Comparison of ENCODE assay signal across 17 mouse cellular contexts in the genomic region with DNA sequence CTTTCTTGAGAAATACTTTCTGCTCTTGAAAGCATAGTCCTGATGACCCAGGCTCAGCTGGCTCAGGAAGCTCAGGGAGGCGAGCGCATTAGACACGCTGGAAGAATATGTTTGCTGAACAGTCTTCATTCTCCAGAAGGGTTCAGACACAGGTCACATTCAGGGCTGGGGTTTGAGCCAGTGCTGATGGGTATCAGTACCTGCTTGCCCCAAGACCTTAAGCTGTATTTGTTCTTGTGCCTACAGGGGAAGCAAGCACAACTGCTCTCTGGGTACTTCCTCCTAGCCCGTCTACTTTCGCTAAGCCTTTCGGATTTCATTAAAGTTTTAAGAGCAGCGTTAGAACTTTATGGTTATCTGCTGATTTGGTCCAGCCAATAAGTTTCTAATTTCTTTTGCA. TPM values are rescaled to one million over a fixed set of nuclear protein-coding genes. Genes with fewer than 3 reads are reported as not detected.
A peak's percentile ranks its signal among the peaks of the same experiment; 100 is the strongest.
DNase-seq lines count a peak whose midpoint lies in the region; ATAC-seq and TF ChIP-seq lines count a peak whose summit lies in the region.
"Had no signal": no experiment of that assay in that cellular context is flagged by ENCODE, and none has a peak within 500 bp of the region (broad histone marks: within the 10 kb centered on the region; RNA-seq: fewer than 3 reads in every experiment).

No protein-coding gene starts in this region.

- no peak for ATAC-seq in heart, embryonic 16.5 days (replicated peaks; ENCODE audit: extremely low read depth, insufficient read depth, low FRiP score)
- ATAC-seq in heart, embryonic 12.5 days (ENCODE audit: insufficient number of reproducible peaks, low FRiP score): no peak
- peak; percentile 52; the same call in 1 of the 2 replicates for ATAC-seq in common myeloid progenitor, adult 5-6 weeks (replicated peaks; ENCODE audit: low read depth, poor library complexity, severe bottlenecking)
- ATAC-seq in megakaryocyte, adult 5-6 weeks (ENCODE audit: poor library complexity, severe bottlenecking): peak; percentile 70
- ATAC-seq in liver, embryonic 12.5 days: no peak

- no peak overlapping the region for H3K4me3 ChIP-seq in heart, embryonic 16.5 days (ENCODE audit: low read length)
- no peak overlapping the region for H3K4me3 ChIP-seq in heart, embryonic 12.5 days
- H3K4me3 ChIP-seq in layer of hippocampus, adult 2 months: no peak overlapping the region
- H3K4me3 ChIP-seq in liver, embryonic 12.5 days: no peak overlapping the region
- H3K4me3 ChIP-seq: embryonic facial prominence, embryonic 13.5 days; neural tube, embryonic 13.5 days had no signal

- no peak overlapping the region for H3K27ac ChIP-seq in heart, embryonic 16.5 days (ENCODE audit: low read length)
- H3K27ac ChIP-seq in heart, embryonic 12.5 days (ENCODE audit: poor library complexity, severe bottlenecking): no peak overlapping the region
- peak overlapping the region; percentile 82 for H3K27ac ChIP-seq in layer of hippocampus, adult 2 months
- H3K27ac ChIP-seq in liver, embryonic 12.5 days: no peak overlapping the region
- H3K27ac ChIP-seq: embryonic facial prominence, embryonic 13.5 days; neural tube, embryonic 13.5 days had no signal

- no peak overlapping the region for H3K4me2 ChIP-seq in heart, embryonic 16.5 days (ENCODE audit: low read depth, low read length)
- no peak overlapping the region for H3K4me2 ChIP-seq in heart, embryonic 12.5 days
- H3K4me2 ChIP-seq in liver, embryonic 12.5 days: no peak overlapping the region
- H3K4me2 ChIP-seq: embryonic facial prominence, embryonic 13.5 days; neural tube, embryonic 13.5 days had no signal

- H3K27me3 ChIP-seq in heart, embryonic 16.5 days (ENCODE audit: control insufficient read depth, insufficient read depth, low read length): no peaks in the 10 kb centered on the region; the same call in 1 of the 2 replicates
- 0 out of 2 replicates have a peak, but pooled peaks cover 7% of the 10 kb centered on the region for H3K27me3 ChIP-seq in heart, embryonic 12.5 days (replicated peaks)
- no peaks in the 10 kb centered on the region for H3K27me3 ChIP-seq in liver, embryonic 12.5 days (replicated peaks)
- H3K27me3 ChIP-seq: embryonic facial prominence, embryonic 13.5 days; neural tube, embryonic 13.5 days had no signal

- 0 out of 2 replicates have a peak overlapping the region, but pooled peaks have one; percentile 14 for H3K9ac ChIP-seq in heart, embryonic 16.5 days (ENCODE audit: low read length)
- H3K9ac ChIP-seq in heart, embryonic 12.5 days: no peak overlapping the region
- H3K9ac ChIP-seq in liver, embryonic 12.5 days: no peak overlapping the region
- H3K9ac ChIP-seq: embryonic facial prominence, embryonic 13.5 days; forebrain, postnatal 0 days; neural tube, embryonic 13.5 days had no signal

- TF ChIP-seq CTCF in layer of hippocampus, adult 2 months (conservative IDR thresholded peaks at IDR 0.05): no peak

- no peaks in the 10 kb centered on the region for H3K36me3 ChIP-seq in heart, embryonic 16.5 days (ENCODE audit: control insufficient read depth, insufficient read depth)
- H3K36me3 ChIP-seq in heart, embryonic 12.5 days: no peaks in the 10 kb centered on the region
- H3K36me3 ChIP-seq in liver, embryonic 12.5 days: no peaks in the 10 kb centered on the region
- H3K36me3 ChIP-seq: embryonic facial prominence, embryonic 13.5 days; neural tube, embryonic 13.5 days had no signal

- peak in 1 of 2 experiments; percentile 6 for DNase-seq in layer of hippocampus, adult 2 months (ENCODE audit: low spot score in 2 of 2)
- no peak for DNase-seq in layer of hippocampus, postnatal 36 days
- DNase-seq: lung, adult 2 months had no signal

- peaks cover 6% of the 10 kb centered on the region for H3K4me1 ChIP-seq in heart, embryonic 16.5 days (ENCODE audit: control insufficient read depth, insufficient read depth, low read length)
- H3K4me1 ChIP-seq in heart, embryonic 12.5 days (replicated peaks): peaks cover 12% of the 10 kb centered on the region
- no peaks in the 10 kb centered on the region for H3K4me1 ChIP-seq in liver, embryonic 12.5 days

- no peaks in the 10 kb centered on the region for H3K9me3 ChIP-seq in heart, embryonic 16.5 days (replicated peaks; ENCODE audit: control insufficient read depth, low read length)
- H3K9me3 ChIP-seq in heart, embryonic 12.5 days (replicated peaks): no peaks in the 10 kb centered on the region
- H3K9me3 ChIP-seq in liver, embryonic 12.5 days (replicated peaks): no peaks in the 10 kb centered on the region
- H3K9me3 ChIP-seq: embryonic facial prominence, embryonic 13.5 days; neural tube, embryonic 13.5 days had no signal

- WGBS in heart, embryonic 16.5 days: 64% methylated on average over 7 of the region's 7 CpGs
- WGBS in heart, embryonic 12.5 days: 77% methylated on average over 7 of the region's 7 CpGs
- 68% methylated on average over 7 of the region's 7 CpGs for WGBS in liver, embryonic 12.5 days (ENCODE audit: insufficient replicate concordance)

RNA-seq across cellular contexts. Expression of gene 4930432M17Rik, which starts 33.8 kb away (rescaled TPM):
- not detected in 2 replicates for polyA plus RNA-seq in heart, embryonic 16.5 days (2015; fragmentation: Nextera tagmentation; extraction: Ambion mirVana)
- polyA plus RNA-seq in heart, embryonic 12.5 days (2016; fragmentation: Nextera tagmentation; extraction: Ambion mirVana): not detected in 2 replicates
- total RNA-seq in layer of hippocampus, adult 2 months (2021): not detected
- not detected for total RNA-seq in layer of hippocampus, postnatal 36 days (2021)
- total RNA-seq in common myeloid progenitor, adult 5-6 weeks (2017): not detected in 2 replicates
- not detected in 2 replicates for total RNA-seq in megakaryocyte, adult 5-6 weeks (2015)
- total RNA-seq in megakaryocyte, adult 5-6 weeks (2017): not detected in 2 replicates
- polyA plus RNA-seq in liver, embryonic 12.5 days (2016; fragmentation: Nextera tagmentation; extraction: Ambion mirVana): not detected in 2 replicates
- total RNA-seq: forebrain, postnatal 0 days; gastrocnemius, postnatal 36 days; heart, postnatal 14 days; layer of hippocampus, postnatal 14 days; midbrain, postnatal 0 days had no signal
- polyA plus RNA-seq: embryonic facial prominence, embryonic 13.5 days; forebrain, postnatal 0 days; limb, embryonic 11.5 days; lung, adult 2 months; midbrain, postnatal 0 days; neural tube, embryonic 13.5 days; thymus, postnatal 0 days had no signal

Comparison
In these comparisons a context has a peak if more than half of its experiments do, and no peak if none do; other contexts are left out.
1. ATAC-seq: peak in common myeloid progenitor, adult 5-6 weeks (single experiment) and megakaryocyte, adult 5-6 weeks (single experiment); none in heart, embryonic 16.5 days (single experiment), heart, embryonic 12.5 days (single experiment) and liver, embryonic 12.5 days (single experiment).